ENCODE assay signal across 8 mouse cellular contexts in the genomic region with DNA sequence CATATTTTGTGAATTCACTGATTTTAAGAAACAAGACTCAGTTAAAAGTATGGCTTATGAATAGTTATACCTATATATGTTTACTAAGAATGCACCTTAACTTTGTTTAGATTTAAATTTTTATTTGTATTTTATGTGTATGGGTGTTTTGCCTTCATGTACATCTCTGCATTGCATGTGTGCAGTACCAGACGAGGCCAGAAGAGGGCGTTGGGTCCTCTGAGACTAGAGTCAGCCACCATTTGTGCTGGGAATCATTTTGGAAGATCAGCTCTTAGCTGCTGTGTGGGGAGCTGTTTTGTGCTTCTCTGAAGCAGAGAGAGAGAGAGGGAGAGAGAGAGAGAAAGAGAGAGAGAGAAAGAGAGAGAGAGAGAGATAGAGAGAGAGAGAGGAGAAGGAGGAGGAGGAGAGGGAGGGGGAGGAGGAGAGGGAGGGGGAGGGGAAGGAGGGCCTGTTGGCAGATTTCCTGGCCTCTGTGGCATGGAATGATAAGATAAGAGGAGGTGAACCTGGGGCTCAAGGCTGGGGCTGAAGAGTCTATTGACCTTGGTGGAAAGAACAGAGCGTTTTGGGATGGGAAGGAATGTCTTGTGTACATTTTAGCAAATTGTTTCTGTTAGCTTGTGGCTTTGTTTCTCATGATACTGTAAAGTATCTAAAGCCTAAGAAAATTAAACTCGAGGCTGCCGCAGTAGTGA. TPM values are rescaled to one million over a fixed set of nuclear protein-coding genes. Genes with fewer than 3 reads are reported as not detected.
DNase-seq lines count a peak whose midpoint lies in the region; ATAC-seq lines count a peak whose summit lies in the region.

No protein-coding gene starts in this region.

- DNase-seq in cerebellum, postnatal 36 days: peak; percentile 9 to 14
- DNase-seq in cerebellum, adult 9-10 months: no peak
- peak; percentile 3 to 6 for DNase-seq in lung, adult 18-20 months
- DNase-seq in lung, postnatal 25 days (ENCODE audit: low spot score): no peak
- DNase-seq in c-Kit-positive CD71-negative TER-119-negative erythroid progenitor cells, embryonic 14.5 days (ENCODE audit: low read depth): peak; percentile 19
- no peak for DNase-seq in frontal cortex, postnatal 25 days (ENCODE audit: low spot score in 2 of 2)
- DNase-seq in layer of hippocampus, adult 9-11 months: no peak

- ATAC-seq in megakaryocyte progenitor cell, adult 5-6 weeks (replicated peaks; ENCODE audit: poor library complexity): peak; percentile 75

RNA-seq across cellular contexts. Expression of a gene that starts 33.5 kb away (rescaled TPM):
- total RNA-seq in megakaryocyte progenitor cell, adult 5-6 weeks (2015): 3.5 and 4.5 TPM in 2 replicates
- 6.5 and 6.6 TPM in 2 replicates for total RNA-seq in megakaryocyte progenitor cell, adult 5-6 weeks (2017)

Comparison
In these comparisons a context has a peak if more than half of its experiments do, and no peak if none do; other contexts are left out.
1. DNase-seq: peak in cerebellum, postnatal 36 days (2 of 2), lung, adult 18-20 months (2 of 2) and c-Kit-positive CD71-negative TER-119-negative erythroid progenitor cells, embryonic 14.5 days (single experiment); none in cerebellum, adult 9-10 months (single experiment), lung, postnatal 25 days (single experiment), frontal cortex, postnatal 25 days (0 of 2) and layer of hippocampus, adult 9-11 months (single experiment).